Mouse (Mus musculus) ES-CJ7 (cell line): Measurements from ENCODE around the gene Il1f6.
"Not testable (repeated sequence)": the region's sequence is repeated elsewhere in the genome, so short reads cannot be mapped to it uniquely, and the experiment has no call there.

Experiments
- DNase-seq: peaks from one replicate; pipeline ENCODE4 v3.0.0; 2011; ENCODE audit warnings: low read depth, low spot score

Il1f6 gene

GRCm38 (mm10) chr2:24215118-24215517, at the start of gene Il1f6:
Il1f6 (plus strand) TSS chr2:24215418.
- no peak for DNase-seq

GRCm38 (mm10) chr2:24181683-24182331, 33.4 kb upstream of the Il1f6 start:
- peak; percentile 81 for DNase-seq

- not testable (repeated sequence) for DNase-seq
These were observed 32.6 kb upstream of the Il1f6 start for GRCm38 (mm10) chr2:24182423-24183147.

GRCm38 (mm10) chr2:24184092-24184491, 31.1 kb upstream of the Il1f6 start:
- not testable (repeated sequence) for DNase-seq

- no peak for DNase-seq
These were observed 29.0 kb upstream of the Il1f6 start, which contains the start of gene Il1f9 for GRCm38 (mm10) chr2:24186176-24186575. Il1f9 (plus strand) TSS chr2:24186476.

GRCm38 (mm10) chr2:24187585-24187984, 27.6 kb upstream of the Il1f6 start:
- no peak for DNase-seq

- peak; percentile 27 for DNase-seq
These were observed 27.0 kb upstream of the Il1f6 start for GRCm38 (mm10) chr2:24188189-24188588.

- DNase-seq, result no peak
These were observed 12.0 kb downstream of the Il1f6 start for GRCm38 (mm10) chr2:24227191-24227590.

- no peak for DNase-seq
These were observed 52.3 kb downstream of the Il1f6 start for GRCm38 (mm10) chr2:24267503-24267902.

GRCm38 (mm10) chr2:24273619-24274018, 58.4 kb downstream of the Il1f6 start:
- no peak for DNase-seq

GRCm38 (mm10) chr2:24275146-24275545, 59.9 kb downstream of the Il1f6 start:
- no peak for DNase-seq
